Mouse (Mus musculus) stomach, adult 2 months (tissue): Measurements from ENCODE around the gene Gdf10. TPM values are rescaled to one million over a fixed set of nuclear protein-coding genes. Genes with fewer than 3 reads are reported as not detected.

ENCODE experiments used
- polyA plus RNA-seq: library from polyadenylated mRNA; depleted of rRNA; stranded (reverse); fragments of >200 nt; gene quantifications from 2 replicates; pipeline ENCODE4 v1.2.3, GENCODE M21; 2012; rRNA removed

Gdf10 gene
- 1.4 and 1.5 TPM in 2 replicates for polyA plus RNA-seq

DNA sequence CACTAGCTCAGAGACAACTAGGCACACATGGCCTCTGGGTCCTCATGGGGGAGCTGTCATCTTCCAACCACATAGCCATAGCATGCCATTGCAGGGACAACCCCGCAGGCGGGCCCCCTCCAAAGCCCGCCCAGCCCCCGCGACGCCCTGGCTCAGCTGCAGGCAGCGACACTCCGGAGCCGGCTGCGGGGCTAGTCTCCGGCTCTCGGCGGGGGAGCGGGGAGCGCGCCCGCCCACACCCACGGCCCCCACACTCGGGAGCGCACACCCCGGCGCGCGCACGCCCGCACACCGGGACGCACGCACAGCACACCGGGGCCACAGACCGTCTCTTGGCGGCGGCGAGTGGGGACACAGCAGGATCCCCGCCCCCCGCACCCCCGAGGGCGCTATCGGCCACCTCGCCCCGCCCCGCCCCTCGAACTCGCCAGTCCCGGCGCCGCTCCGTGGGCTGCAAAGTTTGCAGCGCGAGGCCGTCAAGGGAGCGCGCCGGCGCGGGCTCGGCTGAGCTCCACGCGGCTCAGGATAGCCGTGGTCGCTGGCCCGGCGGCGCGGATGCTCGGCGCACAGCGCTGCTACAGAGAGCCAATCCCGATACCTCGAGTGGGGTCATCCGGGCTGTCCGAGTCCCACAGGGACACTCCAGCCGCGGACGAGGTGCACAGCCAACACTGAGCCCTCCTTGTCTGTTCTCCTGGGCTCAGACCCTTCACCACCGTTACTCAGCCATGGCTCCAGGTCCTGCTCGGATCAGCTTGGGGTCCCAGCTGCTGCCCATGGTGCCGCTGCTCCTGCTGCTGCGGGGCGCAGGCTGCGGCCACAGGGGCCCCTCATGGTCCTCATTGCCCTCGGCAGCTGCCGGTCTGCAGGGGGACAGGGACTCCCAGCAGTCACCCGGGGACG is at the start of gene Gdf10:
Gene Gdf10, plus strand, starts transcription at position 420 of the 903 bp plus-strand sequence.

DNA sequence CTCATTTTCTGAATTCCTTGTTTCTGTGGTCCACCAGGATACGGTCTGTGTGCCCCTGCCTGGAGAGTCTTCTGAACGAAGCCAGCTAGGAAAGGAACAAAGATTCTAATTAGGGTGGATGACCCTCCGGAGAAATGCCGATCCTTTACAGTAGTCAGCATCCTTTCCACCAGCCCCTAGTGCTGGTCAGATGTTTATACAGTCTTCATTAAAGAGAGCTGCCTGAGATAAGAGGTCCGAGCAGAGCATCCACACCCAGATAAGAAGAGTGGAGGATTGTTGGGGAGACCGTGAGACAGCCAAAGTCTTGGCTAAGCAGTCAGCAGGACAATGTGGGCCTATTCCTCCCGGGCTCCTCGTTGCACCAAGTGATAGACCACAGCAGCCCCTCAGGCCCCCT is 17.4 kb downstream of the Gdf10 start, which contains the start of gene Gdf2:
Gene Gdf2, plus strand, starts transcription at position 301 of the 400 bp plus-strand sequence.

DNA sequence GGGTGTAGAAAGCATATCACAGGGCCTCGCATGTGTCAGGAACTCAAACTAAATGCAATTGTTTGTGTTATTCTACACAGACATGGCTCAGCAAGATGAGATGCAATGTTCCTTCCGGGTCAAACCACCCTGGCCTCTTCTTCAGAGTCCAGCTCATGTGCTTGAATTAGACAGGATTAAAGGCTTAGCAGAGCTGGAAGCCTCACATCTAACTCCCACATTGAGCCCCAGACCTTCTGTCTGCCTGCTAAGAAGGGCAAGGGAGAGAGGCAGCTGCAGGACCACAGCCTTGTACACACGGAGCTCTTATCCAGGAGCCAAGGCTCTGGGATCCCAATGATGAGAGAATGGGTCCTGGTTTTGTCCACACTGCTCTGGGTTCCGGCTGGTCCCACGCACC is 30.4 kb downstream of the Gdf10 start, which contains the start of gene Rbp3:
Gene Rbp3, plus strand, starts transcription at position 243 of the 400 bp plus-strand sequence.

DNA sequence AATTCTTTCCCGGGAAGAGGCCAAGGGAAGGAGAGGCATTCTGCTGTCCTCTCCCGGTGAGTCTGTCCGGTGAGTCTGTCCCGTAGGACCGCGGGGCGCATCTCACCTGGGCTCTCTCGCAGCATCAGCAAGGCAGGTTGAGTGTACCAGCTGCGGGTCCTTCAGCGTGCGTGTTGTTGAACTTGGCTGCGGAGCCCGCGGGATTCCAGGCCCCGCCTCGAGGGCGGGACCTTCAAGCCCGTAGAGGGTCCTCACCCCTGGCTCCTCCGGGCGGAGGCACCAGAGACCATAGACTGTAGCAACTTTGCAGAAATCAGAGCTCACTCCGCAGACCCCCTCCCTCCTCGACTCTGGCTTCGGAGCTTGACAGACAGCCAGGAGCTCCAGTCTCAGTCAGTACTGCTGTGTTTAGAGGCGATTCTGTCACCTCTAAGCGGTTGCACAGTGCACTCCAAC is 55.2 kb downstream of the Gdf10 start, which contains the start of gene Zfp488:
Gene Zfp488, minus strand, starts transcription at position 161 of the 456 bp plus-strand sequence.

Other genes with a start within 250 kb of the Gdf10 start
- not detected in 2 replicates for gene Gdf2, start 17.5 kb downstream of the Gdf10 start, polyA plus RNA-seq
- gene Rbp3, start 30.4 kb downstream of the Gdf10 start, polyA plus RNA-seq = not detected in 2 replicates
- not detected in 2 replicates for gene Zfp488, start 55.2 kb downstream of the Gdf10 start, polyA plus RNA-seq
- not detected in 2 replicates for gene Gm30083, start 91.6 kb downstream of the Gdf10 start, polyA plus RNA-seq
- 0.03 TPM in 1 of 2 replicates, not detected in the other for gene Gm5460, start 93.2 kb downstream of the Gdf10 start, polyA plus RNA-seq
- not detected in 2 replicates for gene Antxrl, start 129.1 kb downstream of the Gdf10 start, polyA plus RNA-seq
- 3.6 and 6.2 TPM in 2 replicates for gene Anxa8, start 162.4 kb downstream of the Gdf10 start, polyA plus RNA-seq
- not detected in 2 replicates for gene A630023A22Rik, start 179.2 kb downstream of the Gdf10 start, polyA plus RNA-seq
- gene Npy4r, start 228.9 kb downstream of the Gdf10 start, polyA plus RNA-seq = 1.1 and 1.4 TPM in 2 replicates